ENCODE assay signal across 9 mouse cellular contexts in genomic region chr5:72601006-72601405, GRCm38 (mm10). TPM values are rescaled to one million over a fixed set of nuclear protein-coding genes. Genes with fewer than 3 reads are reported as not detected.
DNase-seq lines count a peak whose midpoint lies in the region; ATAC-seq and TF ChIP-seq lines count a peak whose summit lies in the region.
"Had no signal": no experiment of that assay in that cellular context is flagged by ENCODE, and none has a peak within 500 bp of the region (broad histone marks: within the 10 kb centered on the region; RNA-seq: fewer than 3 reads in every experiment).

No protein-coding gene starts in this region.

- no peak overlapping the region for H3K9ac ChIP-seq in kidney, embryonic 15.5 days

- no peaks in the 10 kb centered on the region for H3K36me3 ChIP-seq in kidney, embryonic 15.5 days

- no peaks in the 10 kb centered on the region for H3K4me1 ChIP-seq in bone marrow macrophage, adult 2 months (ENCODE audit: control insufficient read depth, insufficient read depth, low read length)
- no peaks in the 10 kb centered on the region for H3K4me1 ChIP-seq in kidney, embryonic 15.5 days

- WGBS in kidney, embryonic 15.5 days: 15% methylated on average over 5 of the region's 5 CpGs

- no peak for DNase-seq in frontal cortex, postnatal 25 days (ENCODE audit: low spot score in 2 of 2)
- peak; percentile 47 to 73 for DNase-seq in heart, adult 18-20 months
- peak; percentile 65 for DNase-seq in lung, postnatal 25 days (ENCODE audit: low spot score)
- DNase-seq in testis, postnatal 10 days (ENCODE audit: low spot score): peak; percentile 73

- no peak overlapping the region for H3K27ac ChIP-seq in bone marrow macrophage, adult 2 months (ENCODE audit: insufficient read depth, low read depth, low read length)
- no peak overlapping the region for H3K27ac ChIP-seq in kidney, embryonic 15.5 days
- H3K27ac ChIP-seq: macrophage had no signal

- no peaks in the 10 kb centered on the region for H3K27me3 ChIP-seq in kidney, embryonic 15.5 days

- peak; percentile 68 for TF ChIP-seq CTCF in bone marrow macrophage, adult 2 months (IDR thresholded peaks at IDR 0.05; ENCODE audit: low read depth, low read length)

- TF ChIP-seq POLR2A in bone marrow macrophage, adult 2 months (IDR thresholded peaks at IDR 0.05; ENCODE audit: borderline replicate concordance, low read depth, low read length): no peak

- H3K9me3 ChIP-seq in kidney, embryonic 15.5 days (replicated peaks): no peaks in the 10 kb centered on the region

- H3K4me2 ChIP-seq in kidney, embryonic 15.5 days: no peak overlapping the region

- H3K4me3 ChIP-seq in bone marrow macrophage, adult 2 months (ENCODE audit: insufficient read depth, low read length): no peak overlapping the region
- H3K4me3 ChIP-seq in kidney, embryonic 15.5 days (replicated peaks): no peak overlapping the region

- ATAC-seq in frontal cortex, adult (ENCODE audit: low TSS enrichment): 0 out of 2 replicates have a peak, but pooled peaks have one; percentile 50
- ATAC-seq in CD4-positive, CD25-positive, alpha-beta regulatory T cell, adult 4 months: peak; percentile 77
- peak; percentile 76; the same call in 1 of the 2 replicates for ATAC-seq in kidney, embryonic 15.5 days (replicated peaks; ENCODE audit: low FRiP score)

RNA-seq across cellular contexts. Expression of gene Gm5868, which starts 13.7 kb away (rescaled TPM):
- polyA plus RNA-seq in CD4-positive, CD25-positive, alpha-beta regulatory T cell, adult 4 months (2017; shearing (Covaris generic)): not detected
- polyA plus RNA-seq in bone marrow macrophage, adult 2 months (2012; ENCODE audit: insufficient read depth, insufficient read length, missing spikeins): not detected in 2 replicates
- total RNA-seq in heart, adult 18-20 months (2021): not detected
- polyA plus RNA-seq in kidney, embryonic 15.5 days (2015; fragmentation: Nextera tagmentation; extraction: Ambion mirVana): 0.23 and 0.58 TPM in 2 replicates
- polyA plus RNA-seq: macrophage had no signal

RNA-seq across cellular contexts. Expression of gene Zar1, which starts 20.0 kb away (rescaled TPM):
- not detected for polyA plus RNA-seq in CD4-positive, CD25-positive, alpha-beta regulatory T cell, adult 4 months (2017; shearing (Covaris generic))
- not detected in 2 replicates for polyA plus RNA-seq in bone marrow macrophage, adult 2 months (2012; ENCODE audit: insufficient read depth, insufficient read length, missing spikeins)
- not detected for total RNA-seq in heart, adult 18-20 months (2021)
- polyA plus RNA-seq in kidney, embryonic 15.5 days (2015; fragmentation: Nextera tagmentation; extraction: Ambion mirVana): 0.39 and 0.46 TPM in 2 replicates
- polyA plus RNA-seq: macrophage had no signal

RNA-seq across cellular contexts. Expression of gene Nfxl1, which starts 41.5 kb away (rescaled TPM):
- 1 to 10 TPM; 2.6 to 2.7 TPM for polyA plus RNA-seq in CD4-positive, CD25-positive, alpha-beta regulatory T cell, adult 4 months (2017; shearing (Covaris generic))
- polyA plus RNA-seq in bone marrow macrophage, adult 2 months (2012; ENCODE audit: insufficient read depth, insufficient read length, missing spikeins): 99.5 and 102 TPM in 2 replicates
- 1 to 10 TPM; 3.6 to 4.9 TPM for total RNA-seq in heart, adult 18-20 months (2021)
- polyA plus RNA-seq in kidney, embryonic 15.5 days (2015; fragmentation: Nextera tagmentation; extraction: Ambion mirVana): 18.4 and 18.6 TPM in 2 replicates

RNA-seq across cellular contexts. Expression of gene Cnga1, which starts 43.1 kb away (rescaled TPM):
- 1 to 10 TPM in 1 of 2 experiments, under 1 TPM in 1; 0.70 to 1.2 TPM for polyA plus RNA-seq in CD4-positive, CD25-positive, alpha-beta regulatory T cell, adult 4 months (2017; shearing (Covaris generic))
- polyA plus RNA-seq in bone marrow macrophage, adult 2 months (2012; ENCODE audit: insufficient read depth, insufficient read length, missing spikeins): not detected in 2 replicates
- under 1 TPM in 1 of 2 experiments, not detected in 1; 0.18 TPM for total RNA-seq in heart, adult 18-20 months (2021)
- not detected in 2 replicates for polyA plus RNA-seq in kidney, embryonic 15.5 days (2015; fragmentation: Nextera tagmentation; extraction: Ambion mirVana)
- polyA plus RNA-seq: macrophage had no signal

RNA-seq across cellular contexts. Expression of gene Nipal1, which starts 46.6 kb away (rescaled TPM):
- polyA plus RNA-seq in CD4-positive, CD25-positive, alpha-beta regulatory T cell, adult 4 months (2017; shearing (Covaris generic)): 10 to 100 TPM; 28.3 to 31.1 TPM
- 0.25 TPM in 1 of 2 replicates, not detected in the other for polyA plus RNA-seq in bone marrow macrophage, adult 2 months (2012; ENCODE audit: insufficient read depth, insufficient read length, missing spikeins)
- total RNA-seq in heart, adult 18-20 months (2021): not detected
- 2.8 and 3.1 TPM in 2 replicates for polyA plus RNA-seq in kidney, embryonic 15.5 days (2015; fragmentation: Nextera tagmentation; extraction: Ambion mirVana)
- polyA plus RNA-seq: macrophage had no signal

Comparison
In these comparisons a context has a peak if more than half of its experiments do, and no peak if none do; other contexts are left out.
1. DNase-seq: peak in heart, adult 18-20 months (2 of 2), lung, postnatal 25 days (single experiment) and testis, postnatal 10 days (single experiment); none in frontal cortex, postnatal 25 days (0 of 2).
2. Peak in every context shown above with its lines, with median percentiles within 50 percentile points of each other: ATAC-seq.